Mouse (Mus musculus) frontal cortex, postnatal 14 days (tissue): ENCODE data around the gene Zfhx3.

Source experiments
- DNase-seq, 2 experiments: peaks; one replicate each; pipeline ENCODE4 v3.0.0; 2022; ENCODE audit warnings: low spot score in 2 of 2

Gene Zfhx3

DNA sequence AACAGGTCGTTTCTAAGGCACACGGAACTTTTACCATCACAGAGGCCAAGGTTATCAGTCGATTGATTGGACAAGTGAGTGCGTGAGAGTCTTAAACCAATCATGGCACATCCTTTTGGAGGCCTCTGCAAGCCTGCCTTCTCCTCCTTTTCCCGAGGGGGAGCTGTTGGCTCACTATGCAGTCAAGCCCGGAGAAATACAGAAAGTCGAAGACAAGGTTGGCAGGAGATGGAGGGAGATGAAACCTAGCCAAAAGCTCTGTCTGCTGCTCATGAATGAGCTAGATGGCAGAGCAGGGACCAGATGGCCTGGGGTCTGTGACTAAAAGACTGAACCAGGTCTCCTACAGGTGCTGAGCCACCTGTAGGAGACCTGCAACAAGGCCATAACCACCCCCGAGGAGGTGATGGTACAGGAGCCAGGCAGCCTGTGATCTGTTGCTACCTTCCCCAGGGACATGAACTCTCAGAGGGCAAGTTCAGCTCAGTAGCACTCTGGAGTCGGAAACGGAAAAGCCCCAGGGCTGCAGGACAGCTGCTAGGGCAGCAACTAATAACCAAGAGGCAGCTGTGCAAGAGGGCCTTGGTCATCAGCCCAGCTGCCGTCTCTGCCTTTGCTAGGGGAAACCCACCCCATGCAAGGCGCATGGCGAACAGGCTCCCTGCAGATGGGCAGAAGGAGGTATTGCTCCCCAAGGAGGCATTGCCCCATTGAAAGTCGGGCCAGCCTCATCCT lies 848.3 kb downstream of the Zfhx3 start:
- peak; percentile 54 to 55 for DNase-seq

DNA sequence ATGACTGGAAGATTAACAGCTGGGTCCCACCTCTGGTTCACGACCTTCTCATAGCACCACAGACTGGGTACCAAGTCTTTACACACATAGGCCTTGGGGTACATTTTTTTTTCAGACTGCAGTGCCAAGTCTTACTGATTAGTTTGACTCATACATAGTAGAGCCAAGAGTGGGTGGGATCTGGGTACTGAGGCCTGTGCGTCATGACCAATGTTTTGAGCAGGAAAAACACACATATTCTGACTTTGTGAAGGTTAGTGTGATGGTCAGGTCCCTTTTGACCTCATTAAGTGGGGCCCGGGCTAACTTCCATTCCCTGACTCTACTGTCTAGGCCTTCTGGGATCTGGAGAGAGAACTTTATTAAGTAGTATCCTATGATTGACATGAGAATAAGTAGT lies 853.6 kb downstream of the Zfhx3 start:
- no peak for DNase-seq

DNA sequence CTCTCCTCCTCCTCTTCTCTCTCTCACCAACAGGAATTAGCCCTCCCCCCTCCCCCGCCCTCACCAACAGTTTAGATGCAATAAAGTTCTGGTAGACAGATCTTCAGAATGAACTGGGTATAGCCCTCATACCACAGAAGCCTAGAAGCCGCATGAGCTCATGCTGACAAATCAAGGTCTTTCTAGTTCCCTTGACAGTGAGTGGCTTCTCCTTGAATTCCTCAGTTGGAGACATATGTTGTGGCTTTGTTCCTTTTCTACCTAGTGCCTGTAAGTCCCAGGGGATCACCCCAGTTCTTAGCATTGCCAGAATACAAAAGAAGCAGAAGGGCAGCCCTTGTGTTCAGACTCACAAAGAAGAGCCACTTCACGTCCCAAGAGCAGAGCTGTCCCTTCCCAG lies 854.4 kb downstream of the Zfhx3 start:
- DNase-seq: no peak

DNA sequence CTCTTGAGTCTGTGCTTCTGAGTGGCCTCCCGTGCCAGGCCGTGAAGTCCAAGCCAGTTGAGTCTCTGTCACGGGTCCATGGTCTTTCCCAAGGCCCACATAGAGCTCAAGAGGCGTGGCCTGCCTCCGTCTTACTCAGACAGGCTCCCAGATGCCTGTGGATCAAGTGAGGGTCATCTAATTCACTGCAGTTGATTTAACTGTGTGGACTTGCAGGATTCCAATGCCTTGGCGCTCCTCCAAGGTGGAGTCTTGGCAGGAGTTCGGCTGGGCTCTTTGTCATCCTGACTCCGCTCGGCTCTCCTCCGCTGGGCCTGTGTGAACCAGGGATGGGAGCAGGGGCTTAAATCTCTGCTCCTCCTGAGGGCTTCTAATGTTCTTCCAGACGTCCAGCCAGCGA lies 855.6 kb downstream of the Zfhx3 start:
- peak in 1 of 2 experiments; percentile 21 for DNase-seq

DNA sequence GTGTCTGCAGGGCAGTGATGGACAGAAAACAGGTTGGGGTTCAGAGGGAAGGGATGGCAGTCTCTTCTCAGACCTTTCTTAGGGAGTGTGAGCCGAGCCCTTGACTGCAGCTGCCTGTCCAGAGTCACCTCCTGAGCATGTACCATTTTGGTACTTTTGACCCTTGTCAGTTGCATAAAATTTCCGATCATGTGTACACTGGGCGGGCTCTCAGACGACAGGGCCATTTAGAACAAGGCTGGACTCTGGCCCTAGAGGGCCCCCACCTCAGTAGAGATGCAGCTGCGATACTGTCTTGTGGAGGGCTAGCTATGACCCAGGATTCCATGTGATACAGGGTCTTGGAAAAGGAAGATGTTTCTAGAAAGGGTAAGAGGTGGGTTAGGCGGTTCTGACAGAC lies 856.8 kb downstream of the Zfhx3 start:
- DNase-seq: no peak

DNA sequence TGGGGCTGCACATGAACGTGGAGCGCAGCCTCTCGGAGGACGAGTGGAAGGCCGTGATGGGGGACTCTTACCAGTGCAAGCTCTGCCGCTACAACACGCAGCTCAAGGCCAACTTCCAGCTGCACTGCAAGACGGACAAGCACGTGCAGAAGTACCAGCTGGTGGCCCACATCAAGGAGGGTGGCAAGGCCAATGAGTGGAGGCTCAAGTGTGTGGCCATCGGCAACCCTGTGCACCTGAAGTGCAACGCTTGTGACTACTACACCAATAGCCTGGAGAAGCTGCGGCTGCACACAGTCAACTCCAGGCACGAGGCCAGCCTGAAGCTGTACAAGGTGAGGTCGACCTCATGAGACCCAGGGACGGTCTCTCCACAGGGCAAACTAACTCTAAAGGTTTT lies 857.9 kb downstream of the Zfhx3 start:
- DNase-seq: no peak

- no peak for DNase-seq
These were observed 860.6 kb downstream of the Zfhx3 start for GRCm38 (mm10) chr8:108803017-108803416.

- no peak for DNase-seq
These were observed 869.2 kb downstream of the Zfhx3 start for GRCm38 (mm10) chr8:108811694-108812093.

- DNase-seq: no peak
These were observed 870.9 kb downstream of the Zfhx3 start for GRCm38 (mm10) chr8:108813375-108813774.

DNA sequence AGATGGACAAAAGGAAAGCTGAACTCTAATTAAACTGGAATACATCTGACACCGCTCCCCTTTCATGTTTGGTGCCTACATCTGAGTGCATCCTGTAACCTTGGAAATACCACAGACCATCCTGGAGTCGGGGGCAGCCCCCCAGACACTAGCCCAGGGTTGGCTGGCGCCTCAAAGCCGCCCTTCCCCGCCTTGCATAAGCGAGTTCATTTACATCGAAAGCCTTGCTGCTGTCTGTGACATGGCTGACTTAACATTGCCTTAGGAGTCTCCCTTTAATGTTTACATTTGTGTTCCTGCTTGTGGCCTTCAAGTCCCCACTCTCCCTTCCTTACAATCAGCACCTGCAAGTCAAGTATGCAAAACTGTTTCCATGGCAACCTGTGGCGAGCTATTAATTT lies 876.8 kb downstream of the Zfhx3 start:
- no peak for DNase-seq

DNA sequence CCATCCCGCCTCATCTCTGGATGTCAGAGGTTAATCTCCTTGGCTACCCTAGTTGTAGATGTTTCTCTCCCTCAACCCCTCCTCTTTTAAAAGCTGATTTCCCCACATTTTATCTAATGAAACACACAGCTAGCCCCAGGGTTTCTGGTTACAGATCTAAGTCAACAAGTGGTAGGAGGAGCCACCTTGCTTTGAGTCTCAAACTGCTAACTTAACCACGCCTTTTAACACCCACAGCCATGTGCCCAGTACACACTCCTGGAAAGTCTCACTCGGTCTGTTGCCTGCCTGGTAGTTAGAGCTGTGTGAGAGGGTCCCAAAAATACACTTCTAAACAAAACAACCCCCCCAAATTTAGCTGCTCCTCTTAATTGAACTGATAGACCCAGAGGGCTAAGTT lies 877.4 kb downstream of the Zfhx3 start:
- no peak for DNase-seq

DNA sequence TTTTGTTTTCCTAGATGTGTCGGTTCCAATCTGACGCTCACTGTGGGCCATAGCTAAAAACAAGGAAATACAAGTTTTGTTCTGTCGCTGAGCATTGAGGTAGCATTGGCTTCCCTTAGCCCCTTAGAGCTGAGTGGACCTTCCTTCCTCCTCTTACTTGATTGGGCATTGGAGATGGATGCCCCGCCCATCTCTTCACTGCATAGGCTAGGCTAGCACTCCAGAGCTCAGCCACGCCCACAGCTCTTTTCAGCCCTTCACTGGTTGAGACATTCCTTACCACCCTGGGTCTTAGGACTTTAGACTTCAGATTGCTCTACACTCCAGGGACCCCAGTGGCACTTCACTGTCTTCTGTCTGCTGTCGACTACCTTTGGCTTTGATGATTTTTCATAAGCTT lies 878.2 kb downstream of the Zfhx3 start:
- DNase-seq: no peak

GRCm38 (mm10) chr8:108822841-108823266 lies 880.4 kb downstream of the Zfhx3 start:
- DNase-seq: no peak

GRCm38 (mm10) chr8:108824049-108824448 lies 881.6 kb downstream of the Zfhx3 start:
- no peak for DNase-seq

DNA sequence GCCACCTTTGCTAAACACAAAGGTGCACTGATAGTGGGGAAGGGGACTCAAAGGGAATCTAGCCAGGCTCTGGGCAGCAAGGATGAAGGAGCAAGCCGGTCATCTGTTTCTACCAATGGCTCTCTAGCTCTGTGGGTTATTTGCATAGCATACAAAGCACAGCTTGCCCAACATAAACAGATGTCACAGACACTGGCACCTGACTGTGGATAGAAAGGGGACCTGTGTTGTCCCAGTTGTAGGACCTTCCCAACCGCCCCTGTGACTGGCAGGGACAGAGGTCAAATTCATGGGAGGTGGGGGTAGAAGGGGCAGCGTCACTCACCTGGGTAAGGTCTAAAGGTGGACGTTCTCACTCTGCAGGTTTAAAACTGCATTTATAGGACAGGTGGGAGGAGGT lies 884.0 kb downstream of the Zfhx3 start:
- no peak for DNase-seq

DNA sequence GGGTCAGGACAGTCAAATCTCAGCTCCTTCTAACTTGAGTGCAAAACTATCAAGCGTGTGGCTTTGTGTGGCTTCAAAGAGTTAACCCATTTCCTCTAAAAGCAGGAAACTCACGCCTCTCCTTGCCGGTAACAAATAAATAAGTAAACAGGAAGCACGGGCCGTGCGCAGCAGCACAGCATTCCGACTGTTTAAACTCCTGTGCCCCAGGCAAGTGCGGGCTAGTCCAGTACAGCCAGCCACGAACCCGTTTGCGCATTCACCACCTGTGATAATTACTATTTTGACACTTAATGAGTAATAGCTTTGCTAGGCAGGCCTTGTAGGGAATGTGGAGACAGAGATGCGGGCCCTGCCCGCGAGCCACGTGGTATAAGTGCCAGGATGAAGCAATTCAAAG lies 885.0 kb downstream of the Zfhx3 start:
- DNase-seq: no peak

GRCm38 (mm10) chr8:108829305-108829717 lies 886.9 kb downstream of the Zfhx3 start:
- DNase-seq: peak; percentile 17 to 22

- DNase-seq: no peak
These were observed 892.7 kb downstream of the Zfhx3 start for GRCm38 (mm10) chr8:108835143-108835542.

DNA sequence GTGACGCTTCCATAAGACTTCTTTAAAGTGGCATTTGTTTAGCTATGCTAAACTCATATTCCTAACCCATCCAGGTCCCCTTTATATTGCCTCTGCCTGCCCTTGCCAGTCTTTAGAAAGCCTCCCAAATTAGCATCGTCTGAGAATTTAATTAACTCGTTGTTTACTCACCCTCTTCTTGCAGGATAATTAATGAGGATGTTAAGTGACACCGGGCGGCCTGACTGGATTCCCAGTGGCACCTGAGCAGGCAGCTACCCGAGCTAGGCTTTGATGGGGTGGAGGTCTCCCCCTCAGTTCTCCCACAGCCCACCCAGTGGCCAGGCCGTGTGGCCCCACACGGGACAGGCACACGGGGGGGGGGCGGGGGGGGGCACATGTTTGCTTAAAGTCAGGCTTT lies 895.3 kb downstream of the Zfhx3 start:
- no peak for DNase-seq

DNA sequence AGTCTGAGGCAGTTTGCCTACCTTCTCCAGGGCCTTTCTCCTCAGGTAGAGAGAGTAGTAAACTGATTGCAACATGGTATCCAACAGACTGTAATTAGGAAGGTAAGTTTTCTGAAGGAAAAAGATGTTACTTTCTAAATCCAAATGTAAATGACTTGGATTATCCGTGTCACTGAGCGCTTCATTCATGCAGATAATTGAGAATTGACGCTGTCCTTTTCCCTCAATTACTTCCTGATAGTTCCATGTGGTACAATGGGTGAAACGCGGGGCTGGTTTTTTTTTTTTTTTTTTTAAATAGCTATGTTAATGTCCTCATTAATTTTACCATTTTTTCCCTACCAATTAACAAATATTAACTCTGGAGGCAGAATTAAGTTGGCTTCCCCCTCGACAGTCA lies 896.3 kb downstream of the Zfhx3 start:
- DNase-seq: no peak

GRCm38 (mm10) chr8:108842307-108842706 lies 899.9 kb downstream of the Zfhx3 start:
- no peak for DNase-seq

- DNase-seq: no peak
These were observed 903.7 kb downstream of the Zfhx3 start for GRCm38 (mm10) chr8:108846174-108846573.

DNA sequence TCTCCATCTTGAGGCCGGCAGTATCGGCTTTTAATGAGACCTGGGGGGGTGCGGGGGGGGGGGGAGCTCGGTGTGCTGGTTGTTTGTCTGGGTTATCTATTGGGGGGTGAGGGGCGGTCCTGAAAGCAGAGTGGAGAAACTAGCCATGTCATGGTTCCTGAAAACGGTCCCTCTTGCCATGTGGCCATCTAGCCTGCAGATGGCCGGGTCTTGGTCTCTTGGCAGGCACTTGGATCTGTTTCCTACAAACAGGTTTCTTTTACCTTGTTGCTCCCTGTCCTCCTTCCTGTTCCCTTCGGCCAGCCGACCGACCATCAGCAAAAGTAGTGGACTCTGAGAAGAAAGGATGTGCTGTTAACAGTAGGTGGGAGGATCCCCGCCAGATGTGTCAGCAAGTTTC lies 904.4 kb downstream of the Zfhx3 start:
- DNase-seq: no peak

DNA sequence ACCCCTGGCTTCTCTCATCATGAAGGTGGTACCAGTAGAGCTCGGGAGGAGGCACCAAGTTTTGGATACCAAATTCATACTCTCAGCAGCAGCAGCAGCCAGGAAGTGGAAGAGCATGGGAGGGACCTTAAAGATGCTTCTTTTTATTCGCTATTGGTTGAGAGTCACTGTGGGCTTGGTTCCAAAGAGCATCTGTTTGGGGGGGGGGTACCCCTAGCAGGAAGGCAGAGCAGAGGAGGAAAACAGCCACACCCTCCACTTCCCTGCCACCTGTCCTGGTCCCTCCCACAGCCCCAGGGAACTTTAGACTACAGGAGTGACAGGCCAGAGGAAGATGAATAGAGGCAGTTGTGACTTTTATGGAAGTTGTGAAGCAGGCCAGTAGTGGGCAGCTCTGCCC lies 904.9 kb downstream of the Zfhx3 start:
- no peak for DNase-seq
